Mouse (Mus musculus) neural tube, embryonic 13.5 days (tissue): ENCODE results near the gene Slc35b2. TPM values are rescaled to one million over a fixed set of nuclear protein-coding genes. Genes with fewer than 3 reads are reported as not detected.

ENCODE experiments used
- ATAC-seq: fragments of 200-750 bp; cut with Nextera tagmentation; 2 replicates; pipeline ENCODE4 v1.8.0; 2017; ENCODE audit warnings: low read depth, mild to moderate bottlenecking, moderate TSS enrichment, moderate library complexity
- H3K27ac ChIP-seq: fragments of 300-500 bp; sonication (generic); replicated peaks from 2 replicates; pipeline ENCODE4 v1.5.1; 2015; ENCODE audit warnings: moderate library complexity, mild to moderate bottlenecking, inconsistent platforms
- H3K27me3 ChIP-seq: fragments of 300-500 bp; sonication (generic); 2 replicates; pipeline ENCODE4 v1.6.1; 2015; ENCODE audit warnings: mild to moderate bottlenecking, inconsistent platforms
- H3K36me3 ChIP-seq: fragments of 300-500 bp; sonication (generic); 2 replicates; pipeline ENCODE4 v1.6.1; 2015; ENCODE audit warnings: mild to moderate bottlenecking, inconsistent platforms
- H3K4me1 ChIP-seq: fragments of 300-500 bp; sonication (generic); replicated peaks from 2 replicates; pipeline ENCODE4 v1.6.1; 2015; ENCODE audit warnings: inconsistent platforms
- H3K4me2 ChIP-seq: fragments of 300-500 bp; sonication (generic); 2 replicates; pipeline ENCODE4 v1.6.1; 2015; ENCODE audit warnings: inconsistent platforms, mild to moderate bottlenecking, moderate library complexity
- H3K4me3 ChIP-seq: fragments of 300-500 bp; sonication (generic); 2 replicates; pipeline ENCODE4 v1.5.1; 2015; ENCODE audit warnings: mild to moderate bottlenecking, inconsistent platforms
- H3K9ac ChIP-seq: fragments of 300-500 bp; sonication (generic); 2 replicates; pipeline ENCODE4 v1.6.1; 2015; ENCODE audit warnings: moderate library complexity, mild to moderate bottlenecking, inconsistent platforms
- H3K9me3 ChIP-seq: fragments of 300-500 bp; sonication (generic); 2 replicates; pipeline ENCODE4 v1.6.1; 2016; ENCODE audit warnings: inconsistent platforms
- WGBS: fragments of 180-500 bp; shearing (Covaris S2); methylation state at CpG from one replicate; pipeline ENCODE4 v1.1.7; 2015; 5-methylcytosine and 5-hydroxymethylcytosine counted together
- polyA plus RNA-seq: library from polyadenylated mRNA; unstranded; fragments of >200 nt; fragmentation: Nextera tagmentation; extraction: Ambion mirVana; gene quantifications from 2 replicates; pipeline ENCODE4 v1.2.1, GENCODE M21; 2015

Gene Slc35b2
- polyA plus RNA-seq, 1 experiment from 2014 or later, result 84.2 TPM

GRCm38 (mm10) chr17:45591701-45592605 is 28.3 kb downstream of the Slc35b2 start:
- Histone ChIP-seq H3K4me1 (peaks cover 52% of the 10 kb centered on the region), H3K9ac (peak overlapping the region; percentile 47), H3K9me3 (no peaks in the 10 kb centered on the region), H3K4me3 (no peak overlapping the region), H3K27ac (no peak overlapping the region), H3K27me3 (peaks cover 18% of the 10 kb centered on the region), H3K4me2 (peak overlapping the region; percentile 3; the same call in 1 of the 2 replicates), H3K36me3 (peaks cover 3% of the 10 kb centered on the region; the same call in 1 of the 2 replicates)
- no peak for ATAC-seq
- WGBS, result 56% methylated on average over 16 of the region's 16 CpGs

GRCm38 (mm10) chr17:45592606-45593431 is 29.1 kb downstream of the Slc35b2 start:
- H3K27ac ChIP-seq, result no peak overlapping the region
- WGBS, result 63% methylated on average over 8 of the region's 8 CpGs
- peak overlapping the region; percentile 47; the same call in 1 of the 2 replicates for H3K9ac ChIP-seq
- H3K4me1 ChIP-seq, result peaks cover 56% of the 10 kb centered on the region
- no peak overlapping the region for H3K4me3 ChIP-seq
- H3K9me3 ChIP-seq, result no peaks in the 10 kb centered on the region
- ATAC-seq, result no peak
- H3K4me2 ChIP-seq, result peak overlapping the region; percentile 80; the same call in 1 of the 2 replicates
- no peaks in the 10 kb centered on the region for H3K36me3 ChIP-seq
- H3K27me3 ChIP-seq, result peaks cover 18% of the 10 kb centered on the region

DNA sequence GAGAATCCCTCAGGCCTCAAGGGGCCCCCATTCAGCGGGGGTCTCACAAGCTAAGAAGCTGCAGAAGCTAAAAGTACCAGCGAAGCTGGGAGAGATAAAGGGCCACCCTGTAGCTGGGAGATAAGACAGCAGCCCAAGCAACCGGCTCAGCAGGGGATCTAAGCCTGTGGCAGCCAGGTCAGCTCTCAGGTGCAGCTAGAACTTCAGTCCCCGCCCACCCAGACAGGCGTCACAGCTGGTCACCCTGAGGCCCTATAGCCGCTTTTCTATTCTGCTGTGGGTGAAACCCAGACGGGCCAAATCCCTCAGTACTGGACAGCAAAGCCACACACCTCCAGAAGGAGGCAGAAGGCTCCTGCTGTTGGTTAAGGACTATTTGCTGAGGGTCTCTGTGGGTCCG is 29.8 kb downstream of the Slc35b2 start:
- ATAC-seq, result no peak
- Histone ChIP-seq H3K4me1 (peaks cover 59% of the 10 kb centered on the region), H3K4me2 (peak overlapping the region; percentile 80), H3K27ac (no peak overlapping the region), H3K36me3 (no peaks in the 10 kb centered on the region), H3K4me3 (no peak overlapping the region), H3K9me3 (no peaks in the 10 kb centered on the region), H3K27me3 (peaks cover 18% of the 10 kb centered on the region), H3K9ac (no peak overlapping the region)
- WGBS, result 35% methylated on average over 8 of the region's 8 CpGs

DNA sequence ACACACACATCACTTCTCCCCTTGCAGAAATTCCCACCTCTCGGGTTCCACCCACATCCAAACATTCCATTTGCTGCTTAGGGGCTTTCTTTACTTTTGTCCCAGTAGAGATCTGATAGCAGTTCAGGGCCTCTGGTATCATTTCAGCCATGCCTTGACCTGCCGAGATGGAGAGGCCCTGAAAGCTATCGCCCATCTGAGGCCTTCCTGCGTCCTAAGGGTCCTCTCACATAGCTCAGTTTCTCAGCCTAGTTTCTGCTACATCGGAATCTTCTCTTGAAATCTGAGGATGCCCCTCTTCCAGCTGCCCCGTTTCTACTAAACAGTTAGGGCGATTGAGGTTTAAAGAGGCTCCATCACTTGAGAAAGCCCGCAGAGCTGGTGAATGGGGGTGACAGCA is 30.5 kb downstream of the Slc35b2 start:
- H3K27ac ChIP-seq, result no peak overlapping the region
- H3K4me2 ChIP-seq, result peak overlapping the region; percentile 80
- peak overlapping the region; percentile 65; the same call in 1 of the 2 replicates for H3K9ac ChIP-seq
- peaks cover 65% of the 10 kb centered on the region for H3K4me1 ChIP-seq
- no peak for ATAC-seq
- peak overlapping the region; percentile 45 for H3K4me3 ChIP-seq
- no peaks in the 10 kb centered on the region for H3K36me3 ChIP-seq
- H3K27me3 ChIP-seq, result peaks cover 18% of the 10 kb centered on the region
- whole genome bisulfite sequencing, result 49% methylated on average over 8 of the region's 8 CpGs
- H3K9me3 ChIP-seq, result no peaks in the 10 kb centered on the region

DNA sequence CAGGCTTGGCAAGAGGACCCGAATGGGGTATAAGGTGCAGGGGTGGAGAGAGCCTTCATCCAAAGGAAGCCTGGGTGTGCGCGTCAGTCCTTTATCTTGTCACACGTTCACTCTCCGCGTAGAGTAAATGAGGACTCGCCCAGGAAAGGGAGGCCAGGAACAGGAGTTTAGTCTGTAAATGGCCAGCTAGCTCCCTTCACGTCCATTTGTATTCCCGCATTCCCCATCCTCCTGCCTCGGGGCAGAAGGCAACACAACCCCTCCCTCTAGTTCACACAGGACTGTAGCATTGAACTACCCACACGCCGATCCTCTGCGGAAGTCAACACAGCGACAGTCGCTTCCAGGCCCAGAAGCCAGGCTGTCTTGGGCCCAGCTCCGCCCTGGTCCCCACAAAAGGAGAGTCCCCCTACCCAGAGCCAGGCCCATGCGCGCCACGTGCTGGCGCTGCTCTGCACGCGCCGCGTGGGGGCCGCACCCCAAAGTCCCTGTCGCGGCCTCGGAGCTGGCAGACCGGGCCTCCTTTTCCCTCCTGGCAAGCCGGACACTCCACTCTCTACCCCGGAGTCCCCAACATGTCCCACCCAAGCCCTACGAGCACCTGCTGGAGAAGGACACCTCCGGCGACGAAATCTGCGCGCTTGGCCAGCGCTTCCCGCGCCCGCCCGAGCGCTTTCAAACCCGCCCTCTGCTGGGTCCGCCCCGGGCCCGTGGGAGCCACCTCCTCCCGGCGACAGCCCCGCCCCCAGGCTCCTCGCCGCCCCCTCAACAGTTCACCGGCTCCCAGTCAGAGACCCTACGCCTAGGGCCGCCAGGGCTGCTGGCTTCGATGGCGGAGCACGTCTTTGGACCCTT is 31.4 kb downstream of the Slc35b2 start:
- no peaks in the 10 kb centered on the region for H3K36me3 ChIP-seq
- H3K4me1 ChIP-seq, result peaks cover 73% of the 10 kb centered on the region
- H3K9me3 ChIP-seq, result no peaks in the 10 kb centered on the region
- H3K4me3 ChIP-seq, result peak overlapping the region; percentile 45
- peak overlapping the region; percentile 65 for H3K9ac ChIP-seq
- WGBS, result under 1% methylated on average over 54 of the region's 58 CpGs
- peak; percentile 79 for ATAC-seq
- H3K27me3 ChIP-seq, result peaks cover 23% of the 10 kb centered on the region
- peak overlapping the region; percentile 64 for H3K27ac ChIP-seq
- H3K4me2 ChIP-seq, result peak overlapping the region; percentile 80

- H3K4me2 ChIP-seq, result peak overlapping the region; percentile 80
- H3K9ac ChIP-seq, result peak overlapping the region; percentile 65
- H3K9me3 ChIP-seq, result no peaks in the 10 kb centered on the region
- peaks cover 73% of the 10 kb centered on the region for H3K4me1 ChIP-seq
- peaks cover 30% of the 10 kb centered on the region for H3K27me3 ChIP-seq
- H3K36me3 ChIP-seq, result no peaks in the 10 kb centered on the region
- 4% methylated on average over 23 of the region's 23 CpGs for WGBS
- H3K4me3 ChIP-seq, result peak overlapping the region; percentile 45
- peak; percentile 38 for ATAC-seq
- H3K27ac ChIP-seq, result peak overlapping the region; percentile 64
Observed at GRCm38 (mm10) chr17:45595736-45596390, 32.2 kb downstream of the Slc35b2 start.

DNA sequence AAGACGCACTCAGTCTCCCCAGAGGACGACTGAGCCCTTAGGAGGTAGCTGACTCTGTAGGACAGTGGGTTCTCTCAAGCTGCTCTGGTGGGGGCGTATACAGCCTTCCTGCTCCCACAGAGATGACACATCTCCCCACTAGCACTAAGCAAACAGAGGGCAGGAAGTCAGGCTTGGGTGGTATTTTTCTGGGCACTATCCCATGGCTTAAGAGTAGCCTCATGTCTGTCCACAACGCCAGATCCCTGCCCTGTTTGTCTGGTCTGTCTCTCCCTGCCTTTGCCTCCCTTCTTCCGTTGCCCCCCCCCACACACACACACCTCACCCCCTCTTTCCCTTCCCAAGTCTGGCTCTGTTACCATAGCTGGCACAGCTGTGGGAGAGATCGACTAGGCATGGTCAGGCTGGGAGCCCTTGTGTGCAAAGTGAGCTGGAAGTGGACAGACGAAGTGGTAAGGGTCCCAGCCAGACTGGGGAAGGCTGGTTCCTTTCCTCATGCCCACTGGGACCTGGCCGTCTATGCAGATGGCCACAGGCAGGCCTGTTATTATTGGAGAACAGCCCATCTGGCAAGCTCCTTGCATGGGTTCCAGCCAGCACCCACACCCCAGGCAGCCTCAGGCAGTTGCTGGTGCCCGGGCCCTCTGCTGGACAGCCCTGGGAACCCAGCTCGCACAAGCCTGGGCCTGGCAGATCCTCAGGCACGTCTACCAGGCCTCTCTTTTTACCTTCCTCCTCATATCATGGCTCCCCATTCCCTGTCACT is 33.1 kb downstream of the Slc35b2 start:
- no peak overlapping the region for H3K4me3 ChIP-seq
- H3K27ac ChIP-seq, result peak overlapping the region; percentile 64
- H3K4me2 ChIP-seq, result peak overlapping the region; percentile 80; the same call in 1 of the 2 replicates
- WGBS, result 27% methylated on average over 11 of the region's 11 CpGs
- peaks cover 40% of the 10 kb centered on the region for H3K27me3 ChIP-seq
- no peaks in the 10 kb centered on the region for H3K36me3 ChIP-seq
- ATAC-seq, result peak; percentile 36; the same call in 1 of the 2 replicates
- H3K4me1 ChIP-seq, result peaks cover 72% of the 10 kb centered on the region
- no peak overlapping the region; the same call in 1 of the 2 replicates for H3K9ac ChIP-seq
- H3K9me3 ChIP-seq, result no peaks in the 10 kb centered on the region

DNA sequence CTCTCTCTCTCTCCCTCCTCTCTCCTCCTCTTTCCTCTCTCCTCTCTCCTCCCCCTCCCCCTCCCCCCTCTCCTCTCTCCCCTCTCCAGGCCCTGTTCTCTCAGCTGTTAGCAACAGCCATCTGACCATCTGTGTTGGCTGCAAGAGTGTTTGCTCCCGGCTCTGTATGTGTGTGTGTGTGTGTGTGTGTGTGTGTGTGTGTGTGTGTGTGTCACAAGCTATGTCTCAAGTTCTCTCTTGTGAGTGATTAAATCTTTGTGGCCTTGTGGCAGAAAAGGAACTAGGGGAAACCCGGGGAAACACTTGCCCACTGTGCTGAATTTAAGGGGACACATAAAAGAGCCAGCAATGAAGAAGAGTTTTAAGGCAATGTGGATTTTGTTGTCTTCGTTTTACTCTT is 34.1 kb downstream of the Slc35b2 start:
- H3K36me3 ChIP-seq, result no peaks in the 10 kb centered on the region
- H3K4me1 ChIP-seq, result peaks cover 68% of the 10 kb centered on the region
- H3K27me3 ChIP-seq, result peaks cover 46% of the 10 kb centered on the region
- ATAC-seq, result no peak
- 35% methylated on average over 3 of the region's 3 CpGs for WGBS
- no peak overlapping the region for H3K4me3 ChIP-seq
- H3K4me2 ChIP-seq, result no peak overlapping the region
- no peaks in the 10 kb centered on the region for H3K9me3 ChIP-seq
- no peak overlapping the region for H3K9ac ChIP-seq
- H3K27ac ChIP-seq, result peak overlapping the region; percentile 28

DNA sequence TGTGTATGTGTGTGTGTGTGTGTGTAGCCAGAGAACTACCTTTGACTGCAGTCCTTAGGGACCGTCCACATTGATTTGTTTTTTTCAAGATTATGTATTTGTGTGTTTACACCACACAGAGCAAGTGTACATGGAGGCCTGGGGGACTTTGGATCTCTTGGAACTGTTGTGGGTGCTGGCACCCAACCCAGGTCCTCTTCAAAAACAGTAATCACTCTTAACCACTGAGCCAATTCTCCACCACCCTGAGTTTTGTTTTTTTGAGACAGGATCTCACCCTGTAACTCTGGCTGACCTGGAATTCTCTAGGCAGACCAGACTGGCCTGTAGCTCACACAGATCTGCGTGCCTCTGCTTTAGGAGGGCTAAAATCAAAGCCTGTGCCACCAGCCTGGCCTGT is 34.7 kb downstream of the Slc35b2 start:
- Histone ChIP-seq H3K4me3 (no peak overlapping the region), H3K4me2 (no peak overlapping the region), H3K4me1 (peaks cover 62% of the 10 kb centered on the region), H3K9ac (no peak overlapping the region), H3K9me3 (no peaks in the 10 kb centered on the region), H3K27me3 (peaks cover 42% of the 10 kb centered on the region), H3K36me3 (no peaks in the 10 kb centered on the region), H3K27ac (peak overlapping the region; percentile 28; the same call in 1 of the 2 replicates)
- no peak for ATAC-seq
- WGBS, result 81% methylated on average over 2 of the region's 2 CpGs

DNA sequence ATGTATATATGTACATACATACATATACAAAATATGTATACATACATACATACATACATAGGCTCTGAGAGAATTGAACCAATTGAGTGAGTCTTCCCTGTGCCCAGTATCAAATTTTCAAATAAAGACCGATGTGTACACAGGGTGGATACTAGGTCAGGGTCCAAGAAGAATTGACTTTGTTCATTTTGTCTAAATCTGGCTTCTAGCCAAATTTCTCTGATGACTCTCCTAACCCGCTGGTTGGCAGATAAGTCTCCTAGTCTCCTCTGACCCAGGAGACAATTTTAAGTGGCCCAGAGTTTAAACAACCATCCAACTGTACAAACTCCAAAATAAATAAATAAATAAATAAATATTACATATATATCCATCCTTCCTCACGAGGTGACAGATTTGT is 35.2 kb downstream of the Slc35b2 start:
- no peak overlapping the region for H3K4me3 ChIP-seq
- H3K4me2 ChIP-seq, result peak overlapping the region; percentile 53
- H3K36me3 ChIP-seq, result no peaks in the 10 kb centered on the region
- 46% methylated on average over 3 of the region's 3 CpGs for WGBS
- H3K9me3 ChIP-seq, result no peaks in the 10 kb centered on the region
- H3K4me1 ChIP-seq, result peaks cover 57% of the 10 kb centered on the region
- H3K9ac ChIP-seq, result 0 out of 2 replicates have a peak overlapping the region, but pooled peaks have one; percentile 56
- no peak overlapping the region for H3K27ac ChIP-seq
- H3K27me3 ChIP-seq, result peaks cover 37% of the 10 kb centered on the region
- no peak for ATAC-seq
